Mouse (Mus musculus) heart, postnatal 0 days (tissue): ENCODE data around the gene Tmem132b. TPM values are rescaled to one million over a fixed set of nuclear protein-coding genes. Genes with fewer than 3 reads are reported as not detected.

ENCODE experiments used
- ATAC-seq: fragments of 200-750 bp; cut with Nextera tagmentation; 2 replicates; pipeline ENCODE4 v1.8.0; 2017; ENCODE audit warnings: low read depth, moderate number of reproducible peaks, moderate library complexity; ENCODE audit not compliant: insufficient read depth
- DNase-seq: peaks from one replicate; pipeline ENCODE4 v3.0.0-alpha.2; 2016; ENCODE audit warnings: low spot score
- H3K27ac ChIP-seq: fragments of 300-500 bp; sonication (generic); 2 replicates; pipeline ENCODE4 v1.5.1; 2014; ENCODE audit warnings: low read depth, mild to moderate bottlenecking
- H3K27me3 ChIP-seq: fragments of 300-500 bp; sonication (generic); 2 replicates; pipeline ENCODE4 v1.6.1; 2014; ENCODE audit warnings: low read length, mixed read lengths; ENCODE audit not compliant: control insufficient read depth, insufficient read depth
- H3K36me3 ChIP-seq: fragments of 300-500 bp; sonication (generic); replicated peaks from 2 replicates; pipeline ENCODE4 v1.6.1; 2014; ENCODE audit warnings: low read length, mixed read lengths; ENCODE audit not compliant: control insufficient read depth, insufficient read depth
- H3K4me1 ChIP-seq: fragments of 300-500 bp; sonication (generic); 2 replicates; pipeline ENCODE4 v1.6.1; 2014; ENCODE audit warnings: antibody characterized with exemption; ENCODE audit not compliant: control insufficient read depth, insufficient read depth
- H3K4me2 ChIP-seq: fragments of 300-500 bp; sonication (generic); 2 replicates; pipeline ENCODE4 v1.6.1; 2014; ENCODE audit warnings: low read depth, mild to moderate bottlenecking, low read length, moderate library complexity
- H3K4me3 ChIP-seq: fragments of 300-500 bp; sonication (generic); 2 replicates; pipeline ENCODE4 v1.5.1; 2014; ENCODE audit warnings: low read depth, low read length
- H3K9ac ChIP-seq: fragments of 300-500 bp; sonication (generic); replicated peaks from 2 replicates; pipeline ENCODE4 v1.6.1; 2014; ENCODE audit warnings: low read depth, low read length, mixed read lengths
- H3K9me3 ChIP-seq: fragments of 300-500 bp; sonication (generic); replicated peaks from 2 replicates; pipeline ENCODE4 v1.6.1; 2016; ENCODE audit warnings: low read length; ENCODE audit not compliant: control insufficient read depth
- CTCF ChIP-seq: IDR thresholded peaks from 2 replicates; pipeline ENCODE4 v1.5.1; 2016; ENCODE audit warnings: antibody characterized with exemption, control low read depth, low read depth
- EP300 ChIP-seq: IDR thresholded peaks from 2 replicates; pipeline ENCODE4 v1.6.1; 2016; ENCODE audit warnings: antibody characterized with exemption, low read depth
- WGBS: fragments of 180-500 bp; shearing (Covaris S2); extraction: QIAGEN DNeasy Blood & Tissue Kit; methylation state at CpG from one replicate; pipeline ENCODE4 v1.1.7; 2014; 5-methylcytosine and 5-hydroxymethylcytosine counted together
- polyA plus RNA-seq: library from polyadenylated mRNA; unstranded; fragments of >200 nt; fragmentation: Nextera tagmentation; extraction: Ambion mirVana; gene quantifications from 2 replicates; pipeline ENCODE4 v1.2.1, GENCODE M21; 2015
- total RNA-seq: library from RNA; depleted of rRNA; stranded (reverse); fragments of >200 nt; gene quantifications from 2 replicates; pipeline ENCODE4 v1.2.3, GENCODE M21; 2014; ENCODE audit warnings: low replicate concordance

Gene Tmem132b
- total and polyA plus RNA-seq, 2 experiments from 2014 or later: 0.04 TPM; not detected in 1

GRCm38 (mm10) chr5:125627816-125628348 lies 96.3 kb downstream of the Tmem132b start:
- ATAC-seq (no peak), DNase-seq (no peak)
- Histone ChIP-seq H3K36me3 (no peaks in the 10 kb centered on the region), H3K9me3 (no peaks in the 10 kb centered on the region), H3K4me1 (no peaks in the 10 kb centered on the region), H3K27ac (no peak overlapping the region), H3K4me3 (no peak overlapping the region), H3K9ac (no peak overlapping the region), H3K27me3 (no peaks in the 10 kb centered on the region), H3K4me2 (no peak overlapping the region)
- TF ChIP-seq CTCF (no peak), EP300 (no peak)
- WGBS: 76% methylated on average over 9 of the region's 9 CpGs

GRCm38 (mm10) chr5:125634666-125635065 lies 103.1 kb downstream of the Tmem132b start:
- TF ChIP-seq EP300 (no peak), CTCF (no peak)
- Histone ChIP-seq H3K9ac (no peak overlapping the region), H3K27me3 (no peaks in the 10 kb centered on the region), H3K27ac (no peak overlapping the region), H3K4me3 (no peak overlapping the region), H3K36me3 (no peaks in the 10 kb centered on the region), H3K9me3 (no peaks in the 10 kb centered on the region), H3K4me1 (no peaks in the 10 kb centered on the region), H3K4me2 (no peak overlapping the region)
- DNase-seq: no peak
- ATAC-seq: no peak
- WGBS: 70% methylated on average over 6 of the region's 6 CpGs

GRCm38 (mm10) chr5:125640966-125641365 lies 109.4 kb downstream of the Tmem132b start:
- 55% methylated on average over 1 of the region's 1 CpGs for WGBS
- no peak overlapping the region for H3K27ac ChIP-seq
- no peaks in the 10 kb centered on the region for H3K9me3 ChIP-seq
- ATAC-seq (no peak), DNase-seq (no peak)
- no peak overlapping the region for H3K9ac ChIP-seq
- no peak overlapping the region for H3K4me2 ChIP-seq
- H3K4me1 ChIP-seq: no peaks in the 10 kb centered on the region
- H3K4me3 ChIP-seq: no peak overlapping the region
- TF ChIP-seq CTCF (no peak), EP300 (no peak)
- H3K27me3 ChIP-seq: no peaks in the 10 kb centered on the region
- no peaks in the 10 kb centered on the region for H3K36me3 ChIP-seq

GRCm38 (mm10) chr5:125641531-125642147 lies 110.1 kb downstream of the Tmem132b start:
- no peaks in the 10 kb centered on the region for H3K9me3 ChIP-seq
- no peak overlapping the region for H3K4me3 ChIP-seq
- no peak overlapping the region for H3K9ac ChIP-seq
- H3K36me3 ChIP-seq: no peaks in the 10 kb centered on the region
- no peaks in the 10 kb centered on the region for H3K4me1 ChIP-seq
- H3K27ac ChIP-seq: no peak overlapping the region
- no peak for TF ChIP-seq EP300
- no peak for TF ChIP-seq CTCF
- no peaks in the 10 kb centered on the region for H3K27me3 ChIP-seq
- ATAC-seq (no peak), DNase-seq (no peak)
- H3K4me2 ChIP-seq: no peak overlapping the region
- 49% methylated on average over 18 of the region's 18 CpGs for WGBS

- Histone ChIP-seq H3K4me3 (no peak overlapping the region), H3K9me3 (no peaks in the 10 kb centered on the region; the same call in 1 of the 2 replicates), H3K9ac (no peak overlapping the region), H3K36me3 (no peaks in the 10 kb centered on the region), H3K4me1 (no peaks in the 10 kb centered on the region), H3K27me3 (no peaks in the 10 kb centered on the region), H3K4me2 (no peak overlapping the region), H3K27ac (no peak overlapping the region)
- no peak for DNase-seq
- WGBS: 80% methylated on average over 6 of the region's 6 CpGs
- TF ChIP-seq EP300 (no peak), CTCF (no peak)
- ATAC-seq: no peak
Measured at GRCm38 (mm10) chr5:125648236-125648635, 116.7 kb downstream of the Tmem132b start.

GRCm38 (mm10) chr5:125649982-125650381 lies 118.4 kb downstream of the Tmem132b start:
- no peak overlapping the region for H3K4me3 ChIP-seq
- no peak overlapping the region for H3K4me2 ChIP-seq
- H3K4me1 ChIP-seq: no peaks in the 10 kb centered on the region
- 46% methylated on average over 2 of the region's 2 CpGs for WGBS
- H3K9me3 ChIP-seq: no peaks in the 10 kb centered on the region; the same call in 1 of the 2 replicates
- no peaks in the 10 kb centered on the region for H3K27me3 ChIP-seq
- TF ChIP-seq CTCF (no peak), EP300 (no peak)
- DNase-seq (no peak), ATAC-seq (no peak)
- H3K27ac ChIP-seq: no peak overlapping the region
- H3K9ac ChIP-seq: no peak overlapping the region
- no peaks in the 10 kb centered on the region for H3K36me3 ChIP-seq
